21 mouse cellular contexts compared by ENCODE assay signal in the genomic region with DNA sequence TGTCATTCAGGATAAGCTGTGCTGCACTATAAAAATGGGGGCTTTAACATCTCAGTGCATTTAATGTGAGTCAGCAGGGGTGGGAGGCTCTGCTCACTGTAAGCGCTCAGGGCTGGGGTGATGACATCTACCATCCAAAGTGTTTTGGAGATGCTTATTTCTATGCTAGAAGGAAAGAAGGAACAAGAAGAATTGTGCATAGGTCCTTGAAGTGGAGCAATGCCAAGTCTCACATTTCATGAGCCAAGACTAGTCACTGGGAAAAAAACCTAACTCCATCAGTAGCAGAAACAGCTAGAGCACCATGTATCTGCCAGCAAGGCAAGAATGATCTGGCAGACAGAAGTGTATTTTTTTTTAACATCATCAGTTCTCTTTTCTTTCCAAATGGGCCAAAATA.
DNase-seq lines count a peak whose midpoint lies in the region; ATAC-seq and TF ChIP-seq lines count a peak whose summit lies in the region.
"Had no signal": no experiment of that assay in that cellular context is flagged by ENCODE, and none has a peak within 500 bp of the region (broad histone marks: within the 10 kb centered on the region; RNA-seq: fewer than 3 reads in every experiment).

No protein-coding gene starts in this region.

- intact Hi-C loops in left cerebral cortex, postnatal 25 days (cut with DNase I), result loop anchor here (5.0 kb wide), 1 partner anchor 155 kb away; no protein-coding TSS in a partner anchor

- no peak for ATAC-seq in lung, postnatal 0 days
- ATAC-seq: forebrain, embryonic 13.5 days; intestine, embryonic 16.5 days had no signal

- H3K4me1 ChIP-seq in lung, postnatal 0 days (ENCODE audit: insufficient read depth, low read depth, low read length), result no peaks in the 10 kb centered on the region
- H3K4me1 ChIP-seq: forebrain, embryonic 13.5 days; limb, embryonic 12.5 days; liver, embryonic 13.5 days; stomach, embryonic 15.5 days had no signal

- no peak overlapping the region for H3K4me2 ChIP-seq in lung, postnatal 0 days (replicated peaks; ENCODE audit: low read depth, low read length)
- H3K4me2 ChIP-seq: forebrain, embryonic 13.5 days; heart, embryonic 11.5 days; hindbrain, embryonic 14.5 days; limb, embryonic 12.5 days; liver, embryonic 13.5 days; midbrain, embryonic 11.5 days; neural tube, embryonic 13.5 days; stomach, embryonic 15.5 days had no signal

- peak; percentile 60 for DNase-seq in heart, adult 11 months
- no peak for DNase-seq in heart, adult 8-10 months (ENCODE audit: low spot score)
- DNase-seq in lung, postnatal 10 days, result peak; percentile 20
- no peak for DNase-seq in lung, postnatal 0 days (ENCODE audit: low spot score)
- DNase-seq in left cerebral cortex, postnatal 25 days (ENCODE audit: low spot score in 2 of 2), result peak; percentile 42 to 88
- peak; percentile 85 for DNase-seq in telencephalon, adult 2 months (ENCODE audit: low read depth, low spot score)
- DNase-seq in kidney, postnatal 4 days, result no peak
- DNase-seq: cerebellum, postnatal 36 days; gastrocnemius, postnatal 25 days; heart, postnatal 14 days; liver, embryonic 13.5 days; thymus, postnatal 14 days had no signal

- TF ChIP-seq CTCF in lung, postnatal 0 days (IDR thresholded peaks at IDR 0.05), result no peak

- no peak overlapping the region for H3K9ac ChIP-seq in lung, postnatal 0 days (replicated peaks; ENCODE audit: low read depth)
- H3K9ac ChIP-seq: forebrain, embryonic 13.5 days; hindbrain, embryonic 14.5 days; limb, embryonic 12.5 days; liver, embryonic 13.5 days; neural tube, embryonic 13.5 days; stomach, embryonic 15.5 days had no signal

- WGBS in lung, postnatal 0 days, result 79% methylated on average over 1 of the region's 1 CpGs

- no peaks in the 10 kb centered on the region for H3K9me3 ChIP-seq in lung, postnatal 0 days (ENCODE audit: low read length)
- H3K9me3 ChIP-seq: forebrain, embryonic 13.5 days; limb, embryonic 12.5 days; liver, embryonic 13.5 days; neural tube, embryonic 13.5 days; stomach, embryonic 15.5 days had no signal

- no peaks in the 10 kb centered on the region for H3K36me3 ChIP-seq in lung, postnatal 0 days (ENCODE audit: insufficient read depth, low read length)
- H3K36me3 ChIP-seq: limb, embryonic 12.5 days; liver, embryonic 13.5 days; neural tube, embryonic 13.5 days; stomach, embryonic 15.5 days had no signal

- H3K4me3 ChIP-seq in lung, postnatal 0 days (ENCODE audit: low read depth, low read length), result no peak overlapping the region
- H3K4me3 ChIP-seq: forebrain, embryonic 13.5 days; limb, embryonic 12.5 days; liver, embryonic 13.5 days; neural tube, embryonic 13.5 days; stomach, embryonic 15.5 days had no signal

- TF ChIP-seq EP300 in lung, postnatal 0 days (IDR thresholded peaks at IDR 0.05), result no peak

- no peak overlapping the region for H3K27ac ChIP-seq in lung, postnatal 0 days (ENCODE audit: low read length)
- H3K27ac ChIP-seq: forebrain, embryonic 13.5 days; hindbrain, embryonic 14.5 days; limb, embryonic 12.5 days; liver, embryonic 13.5 days; macrophage; neural tube, embryonic 13.5 days; stomach, embryonic 15.5 days had no signal

- H3K27me3 ChIP-seq in lung, postnatal 0 days (replicated peaks; ENCODE audit: insufficient read depth, low read length), result no peaks in the 10 kb centered on the region
- H3K27me3 ChIP-seq: forebrain, embryonic 13.5 days; limb, embryonic 12.5 days; liver, embryonic 13.5 days; neural tube, embryonic 13.5 days; stomach, embryonic 15.5 days had no signal

Comparison
In these comparisons a context has a peak if more than half of its experiments do, and no peak if none do; other contexts are left out.
1. DNase-seq: peak in heart, adult 11 months (single experiment), lung, postnatal 10 days (single experiment), left cerebral cortex, postnatal 25 days (2 of 2) and telencephalon, adult 2 months (single experiment); none in heart, adult 8-10 months (single experiment), lung, postnatal 0 days (single experiment) and kidney, postnatal 4 days (0 of 2).